Mouse (Mus musculus): ENCODE results near the gene Acad12.
"Not testable (repeated sequence)": the region's sequence is repeated elsewhere in the genome, so short reads cannot be mapped to it uniquely, and the experiment has no call there.

Acad12 gene

GRCm38 (mm10) chr5:121618592-121619513 lies at the start of gene Acad12:
TSS of gene Acad12 (minus strand) at chr5:121618938.
- peak; percentile 92 for DNase-seq (ENCODE audit: inconsistent ontology term)

DNA sequence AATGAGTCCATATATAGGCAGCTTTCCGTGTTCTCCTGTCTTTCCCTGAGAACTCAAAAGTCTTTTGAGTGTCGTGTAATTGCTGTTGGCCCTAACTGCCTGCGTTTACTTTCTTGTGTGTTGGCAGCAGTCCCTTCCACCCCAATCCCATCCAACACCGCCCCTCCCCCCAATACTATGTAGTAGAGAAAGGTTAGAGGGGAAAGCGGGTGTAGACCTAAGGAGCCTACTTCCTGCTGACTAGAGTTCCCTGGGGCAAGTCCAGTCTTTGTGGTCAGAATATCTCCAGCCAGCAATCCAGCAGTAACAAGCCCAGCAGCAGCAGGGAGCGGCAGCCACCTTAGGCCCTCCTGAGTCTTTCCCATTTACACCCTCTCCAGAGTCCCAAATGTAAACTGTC lies 49.7 kb upstream of the Acad12 start:
- DNase-seq (ENCODE audit: inconsistent ontology term), result peak; percentile 66

DNA sequence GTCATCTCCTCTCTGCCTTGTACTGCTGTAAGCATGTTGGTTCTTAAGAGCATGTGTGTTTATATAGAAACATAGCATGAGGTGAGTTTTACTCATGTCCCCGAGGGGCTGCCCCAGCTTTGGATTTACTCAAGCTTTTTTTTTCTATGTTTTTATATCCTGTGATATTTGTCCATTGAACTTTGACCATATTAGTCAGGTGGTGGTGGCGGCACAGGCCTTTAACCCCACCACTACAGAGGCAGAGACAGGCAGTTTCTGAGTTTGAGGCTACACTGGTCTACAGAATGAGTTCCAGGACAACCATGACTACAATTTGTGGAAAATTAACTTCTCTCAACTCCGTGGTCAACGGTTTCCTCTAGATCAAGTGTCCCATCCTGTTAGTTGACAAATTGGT lies 48.3 kb upstream of the Acad12 start:
- DNase-seq (ENCODE audit: inconsistent ontology term), result no peak

GRCm38 (mm10) chr5:121664971-121665370 lies 46.2 kb upstream of the Acad12 start:
- no peak for DNase-seq (ENCODE audit: inconsistent ontology term)

DNA sequence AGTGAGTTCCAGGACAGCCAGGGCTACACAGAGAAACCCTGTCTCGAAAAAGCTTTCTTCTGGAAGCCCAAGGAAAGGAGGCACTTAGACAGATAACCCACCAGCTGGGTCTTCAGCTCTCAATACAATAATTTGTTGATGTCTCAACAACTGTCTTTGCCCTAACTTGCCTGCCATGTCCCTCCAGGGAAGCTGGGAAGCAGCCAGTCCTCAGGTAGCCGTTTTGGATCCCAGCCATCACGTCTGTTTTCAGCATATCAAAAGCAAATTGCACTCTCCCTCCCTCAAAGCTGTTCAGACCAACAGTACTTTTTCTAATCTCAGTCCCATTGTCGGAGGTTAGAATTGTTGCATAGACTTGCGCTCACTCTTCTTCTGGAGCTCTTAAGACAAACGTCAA lies 45.3 kb upstream of the Acad12 start:
- DNase-seq (ENCODE audit: inconsistent ontology term), result no peak

DNA sequence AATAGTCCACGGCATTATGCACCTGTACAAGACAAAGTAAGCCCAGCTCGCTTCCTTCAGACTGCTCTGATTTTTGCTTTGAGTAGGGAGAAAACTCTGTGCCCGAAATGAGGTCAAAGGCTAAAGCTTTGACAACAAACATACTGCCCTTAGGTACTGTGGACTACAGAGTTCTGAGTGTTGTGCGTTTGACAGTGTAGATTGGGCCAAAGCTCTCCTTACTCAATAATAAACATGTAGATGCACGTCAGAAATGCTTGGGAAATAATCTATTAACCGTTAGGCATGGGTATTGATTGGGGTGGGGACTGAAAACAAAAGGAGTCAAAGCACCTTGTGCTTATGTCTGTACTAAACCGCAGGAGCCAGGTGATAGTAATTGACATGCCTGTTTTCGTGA lies 44.7 kb upstream of the Acad12 start:
- no peak for DNase-seq (ENCODE audit: inconsistent ontology term)

DNA sequence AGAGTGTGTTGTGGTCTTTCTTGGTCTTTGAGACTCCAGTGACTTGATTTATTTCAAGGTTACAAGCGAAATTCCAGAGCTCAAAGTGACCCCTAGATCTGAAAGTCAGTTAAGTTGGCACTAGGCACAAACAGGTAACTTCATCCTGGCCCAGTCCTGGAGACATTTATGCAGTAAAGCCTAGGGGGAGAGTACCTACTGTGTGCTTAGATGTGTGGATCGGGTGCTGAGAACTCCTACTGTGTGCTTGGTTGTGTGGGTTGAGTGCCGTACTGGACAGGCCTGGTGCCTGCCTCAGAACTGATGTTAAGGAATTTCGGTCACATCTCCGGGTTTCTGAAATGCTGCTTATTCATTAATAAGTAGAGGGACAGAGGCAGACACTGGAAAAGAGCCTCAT lies 42.8 kb upstream of the Acad12 start:
- DNase-seq (ENCODE audit: inconsistent ontology term), result no peak

DNA sequence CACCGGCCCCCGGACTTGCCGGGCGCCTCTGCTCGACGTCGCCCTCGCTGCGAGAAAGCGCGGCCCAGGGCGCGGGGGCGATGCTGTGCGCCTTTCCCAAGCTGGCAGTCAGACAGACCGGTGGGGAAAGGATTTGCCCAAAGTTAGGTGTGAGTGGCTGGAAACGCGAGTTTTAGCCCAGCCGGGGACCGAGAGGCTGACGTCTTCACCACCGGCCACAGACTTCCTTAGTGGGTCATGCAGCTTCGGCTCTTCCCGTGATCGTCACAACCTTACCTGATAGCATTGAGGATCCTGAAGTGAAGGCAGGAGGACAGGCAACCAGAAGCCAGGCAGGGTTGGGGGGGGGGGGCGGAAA lies 42.1 kb upstream of the Acad12 start:
- no peak for DNase-seq (ENCODE audit: inconsistent ontology term)

- DNase-seq (ENCODE audit: inconsistent ontology term), result peak; percentile 95
Measured at GRCm38 (mm10) chr5:121660059-121660896, 41.5 kb upstream of the Acad12 start, which contains the start of the genes Acad10 and Brap. TSS of gene Acad10 (minus strand) at chr5:121660514. TSS of gene Brap (plus strand) at chr5:121660563.

GRCm38 (mm10) chr5:121657656-121658055 lies 38.9 kb upstream of the Acad12 start:
- not testable (repeated sequence) for DNase-seq (ENCODE audit: inconsistent ontology term)

- not testable (repeated sequence) for DNase-seq (ENCODE audit: inconsistent ontology term)
Measured at GRCm38 (mm10) chr5:121656866-121657265, 38.1 kb upstream of the Acad12 start.

DNA sequence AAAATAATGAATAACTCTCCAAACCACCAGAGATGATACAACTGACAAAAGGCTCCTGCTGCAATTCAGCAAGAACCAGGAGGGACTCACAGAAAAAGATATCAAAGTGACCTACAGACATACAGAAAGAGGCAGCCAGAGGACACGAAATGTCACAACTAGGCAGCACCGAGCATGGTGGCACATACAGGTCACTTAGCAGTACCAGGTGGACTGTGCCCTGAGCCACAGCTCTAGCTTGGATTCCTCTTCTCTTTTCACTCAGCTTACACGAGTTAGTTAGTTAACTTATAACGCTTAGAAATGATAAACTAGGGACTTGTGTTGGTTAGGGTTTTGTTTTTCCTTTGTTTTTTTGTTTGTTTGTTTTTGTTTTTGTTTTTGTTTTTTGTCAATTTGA lies 35.8 kb upstream of the Acad12 start:
- DNase-seq (ENCODE audit: inconsistent ontology term), result no peak

- no peak for DNase-seq (ENCODE audit: inconsistent ontology term)
Measured at GRCm38 (mm10) chr5:121649134-121649533, 30.4 kb upstream of the Acad12 start.

- DNase-seq (ENCODE audit: inconsistent ontology term), result no peak
Measured at GRCm38 (mm10) chr5:121639601-121640000, 20.9 kb upstream of the Acad12 start.

DNA sequence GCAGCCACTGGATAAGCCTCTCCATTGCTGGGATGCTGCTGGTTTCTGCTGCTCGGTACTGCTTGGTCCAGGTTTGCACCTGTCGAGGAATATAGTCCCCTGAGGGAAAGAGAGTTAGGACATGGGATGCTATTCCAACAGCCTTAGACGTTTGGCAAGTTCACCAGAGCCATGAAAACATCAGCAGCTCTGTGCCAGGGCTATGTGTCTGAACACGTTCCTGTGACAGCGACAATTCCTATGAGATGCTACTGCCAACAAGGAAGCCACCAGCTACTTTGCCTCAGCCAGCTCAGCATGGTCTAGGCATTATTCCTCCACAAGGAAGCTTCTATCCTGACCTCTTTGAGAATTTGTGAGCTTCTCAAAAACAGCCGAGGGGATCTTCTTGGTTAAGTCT lies 18.6 kb upstream of the Acad12 start:
- no peak for DNase-seq (ENCODE audit: inconsistent ontology term)

- DNase-seq (ENCODE audit: inconsistent ontology term), result no peak
Measured at GRCm38 (mm10) chr5:121634668-121635067, 15.9 kb upstream of the Acad12 start.

- DNase-seq (ENCODE audit: inconsistent ontology term), result no peak
Measured at GRCm38 (mm10) chr5:121632804-121633203, 14.1 kb upstream of the Acad12 start.

GRCm38 (mm10) chr5:121631106-121631647 lies 12.4 kb upstream of the Acad12 start:
- not testable (repeated sequence) for DNase-seq (ENCODE audit: inconsistent ontology term)

DNA sequence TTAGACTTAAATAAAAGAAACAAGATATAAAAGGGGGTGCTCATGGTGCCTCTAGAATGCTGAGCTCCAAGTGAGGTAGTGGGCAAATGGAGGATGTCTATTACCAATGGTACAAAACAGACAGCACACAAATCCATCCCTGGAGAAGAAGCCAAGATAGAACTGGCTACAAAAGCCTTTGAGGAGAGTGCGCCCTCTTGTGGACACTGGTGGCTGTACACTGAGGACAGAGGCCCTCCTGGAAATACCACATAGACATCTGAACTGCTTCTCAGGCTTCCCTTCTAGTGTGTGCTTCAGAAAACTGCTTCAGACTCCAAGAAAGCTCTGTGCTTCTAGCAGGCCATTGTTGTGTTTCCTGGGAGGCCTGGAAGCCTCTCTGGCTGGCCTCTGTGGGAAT lies 9.1 kb upstream of the Acad12 start:
- DNase-seq (ENCODE audit: inconsistent ontology term), result peak; percentile 37

- DNase-seq (ENCODE audit: inconsistent ontology term), result no peak
Measured at GRCm38 (mm10) chr5:121623241-121623640, 4.5 kb upstream of the Acad12 start.

DNA sequence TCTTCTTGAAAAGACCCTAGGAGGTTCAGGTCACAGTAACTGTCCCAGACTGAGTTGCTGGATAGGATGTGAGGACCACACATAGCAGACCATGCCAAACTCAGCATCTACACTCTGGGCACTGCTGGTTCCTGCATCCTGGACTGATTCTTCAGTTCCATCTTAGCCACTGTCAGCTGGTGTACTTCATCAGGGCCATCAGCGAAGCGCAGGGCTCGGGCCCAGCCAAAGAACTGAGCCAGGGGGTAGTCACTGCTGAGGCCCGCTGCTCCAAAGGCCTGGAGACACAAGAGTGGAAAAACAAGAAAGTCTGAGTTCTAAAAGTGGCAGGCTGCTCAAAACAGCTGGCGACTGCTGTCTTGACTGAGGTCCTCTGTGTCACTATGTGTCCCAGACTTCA lies 2.4 kb upstream of the Acad12 start:
- DNase-seq (ENCODE audit: inconsistent ontology term), result no peak

GRCm38 (mm10) chr5:121614921-121615320 lies 3.8 kb downstream of the Acad12 start:
- not testable (repeated sequence) for DNase-seq (ENCODE audit: inconsistent ontology term)

Measured in Muller cell, postnatal 12 days (primary cell).